Mouse (Mus musculus): ENCODE results near the gene Zfp445. TPM values are rescaled to one million over a fixed set of nuclear protein-coding genes. Genes with fewer than 3 reads are reported as not detected.

Zfp445 gene
- total and polyA plus RNA-seq, 2 experiments from 2014 or later: 24.6 to 51.3 TPM

DNA sequence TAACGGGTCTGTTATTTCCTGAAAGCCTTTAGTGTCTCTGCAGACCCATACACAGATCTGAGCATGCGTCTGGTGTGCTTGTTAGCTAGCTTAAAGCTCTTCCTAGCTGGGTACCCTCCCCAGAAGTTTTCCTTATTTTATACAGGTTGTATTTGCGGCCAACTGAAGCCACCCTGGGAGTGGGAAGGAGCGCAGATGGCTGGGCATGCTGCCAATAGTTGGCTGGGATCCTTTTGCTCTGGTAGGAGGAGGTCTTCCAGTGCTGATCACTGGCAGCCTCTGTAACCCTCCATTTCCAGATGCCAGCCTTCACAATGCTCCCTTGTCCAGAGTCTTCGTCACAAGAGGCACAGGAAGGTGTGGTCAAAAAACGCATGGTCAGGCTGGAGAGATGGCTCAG, 29.0 kb downstream of the Zfp445 start:
- H3K9ac ChIP-seq (replicated peaks; ENCODE audit: low read depth, low read length): no peak overlapping the region
- H3K9me3 ChIP-seq (replicated peaks; ENCODE audit: control insufficient read depth, low read length): no peaks in the 10 kb centered on the region
- peak overlapping the region; percentile 51 for H3K27ac ChIP-seq (ENCODE audit: low read depth)
- H3K27me3 ChIP-seq (ENCODE audit: control insufficient read depth, insufficient read depth, low read length): no peaks in the 10 kb centered on the region
- no peak overlapping the region for H3K4me2 ChIP-seq (ENCODE audit: low read depth, low read length)
- no peak overlapping the region for H3K4me3 ChIP-seq (ENCODE audit: low read depth, low read length)
- H3K4me1 ChIP-seq (ENCODE audit: control insufficient read depth, insufficient read depth): peaks cover 9% of the 10 kb centered on the region; the same call in 1 of the 2 replicates
- TF ChIP-seq EP300 (IDR thresholded peaks at IDR 0.05; ENCODE audit: low read depth) (no peak), CTCF (IDR thresholded peaks at IDR 0.05; ENCODE audit: low read depth) (no peak)
- 0 out of 2 replicates have a peak, but pooled peaks cover 13% of the 10 kb centered on the region for H3K36me3 ChIP-seq (replicated peaks; ENCODE audit: control insufficient read depth, insufficient read depth, low read length)
- DNase-seq (ENCODE audit: low spot score): peak; percentile 61
- 21% methylated on average over 6 of the region's 6 CpGs for WGBS
- peak; percentile 74 for ATAC-seq (ENCODE audit: insufficient read depth, low read depth)

DNA sequence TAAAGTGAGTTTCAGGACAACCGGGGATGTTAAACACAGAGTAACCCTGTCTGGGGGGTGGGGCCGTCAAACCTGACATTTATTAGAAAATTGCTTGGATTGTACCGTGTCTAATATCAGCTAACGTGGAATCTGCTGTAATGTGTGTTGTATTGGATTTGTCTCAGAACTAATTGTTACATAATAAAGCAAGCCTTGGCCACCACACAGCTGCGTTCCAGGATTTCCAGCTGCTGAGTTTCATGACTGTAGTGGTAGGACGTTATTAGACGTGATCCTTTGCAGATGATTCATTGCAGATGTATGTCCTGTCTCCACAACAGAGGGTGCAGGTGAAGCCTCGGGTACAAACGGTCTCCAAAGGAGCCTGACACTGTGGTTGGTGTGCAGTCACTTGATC, 29.7 kb downstream of the Zfp445 start:
- 75% methylated on average over 9 of the region's 9 CpGs for WGBS
- TF ChIP-seq CTCF (IDR thresholded peaks at IDR 0.05; ENCODE audit: low read depth) (no peak), EP300 (IDR thresholded peaks at IDR 0.05; ENCODE audit: low read depth) (no peak)
- H3K27me3 ChIP-seq (ENCODE audit: control insufficient read depth, insufficient read depth, low read length): no peaks in the 10 kb centered on the region
- no peak overlapping the region; the same call in 1 of the 2 replicates for H3K27ac ChIP-seq (ENCODE audit: low read depth)
- DNase-seq (ENCODE audit: low spot score) (no peak), ATAC-seq (ENCODE audit: insufficient read depth, low read depth) (no peak)
- no peak overlapping the region for H3K4me2 ChIP-seq (ENCODE audit: low read depth, low read length)
- peaks cover 9% of the 10 kb centered on the region; the same call in 1 of the 2 replicates for H3K4me1 ChIP-seq (ENCODE audit: control insufficient read depth, insufficient read depth)
- H3K9me3 ChIP-seq (replicated peaks; ENCODE audit: control insufficient read depth, low read length): no peaks in the 10 kb centered on the region
- no peak overlapping the region for H3K4me3 ChIP-seq (ENCODE audit: low read depth, low read length)
- H3K36me3 ChIP-seq (replicated peaks; ENCODE audit: control insufficient read depth, insufficient read depth, low read length): 0 out of 2 replicates have a peak, but pooled peaks cover 13% of the 10 kb centered on the region
- H3K9ac ChIP-seq (replicated peaks; ENCODE audit: low read depth, low read length): no peak overlapping the region

DNA sequence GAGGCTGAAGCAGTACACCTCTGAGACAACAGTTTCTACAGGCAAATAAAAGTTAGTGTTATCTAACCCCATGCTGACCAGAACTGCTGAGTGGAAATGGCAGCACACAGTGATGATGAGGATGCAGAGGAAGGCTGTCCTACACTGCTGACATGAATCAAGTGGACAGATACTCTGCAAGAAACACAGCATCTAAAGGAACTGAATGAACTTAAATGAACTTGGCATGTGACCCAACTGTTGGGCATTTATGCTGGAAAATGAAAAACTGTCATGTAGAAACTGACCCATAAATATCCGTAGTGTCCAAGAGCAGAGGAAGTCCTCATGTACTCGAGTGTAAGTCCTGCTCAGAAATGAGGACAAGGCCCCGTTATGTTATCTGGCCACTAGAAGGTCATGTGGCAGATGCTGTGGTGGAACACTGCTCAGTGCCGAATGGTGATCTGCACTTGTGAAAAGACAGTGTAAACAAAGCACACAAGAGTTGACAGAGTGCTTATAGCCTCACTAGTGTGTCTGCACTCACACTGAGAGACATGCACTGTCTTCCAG, 35.9 kb downstream of the Zfp445 start:
- Histone ChIP-seq H3K27me3 (ENCODE audit: control insufficient read depth, insufficient read depth, low read length) (no peaks in the 10 kb centered on the region), H3K4me1 (ENCODE audit: control insufficient read depth, insufficient read depth) (no peaks in the 10 kb centered on the region), H3K9ac (replicated peaks; ENCODE audit: low read depth, low read length) (no peak overlapping the region), H3K9me3 (replicated peaks; ENCODE audit: control insufficient read depth, low read length) (no peaks in the 10 kb centered on the region), H3K4me3 (ENCODE audit: low read depth, low read length) (no peak overlapping the region), H3K27ac (ENCODE audit: low read depth) (no peak overlapping the region), H3K4me2 (ENCODE audit: low read depth, low read length) (no peak overlapping the region), H3K36me3 (replicated peaks; ENCODE audit: control insufficient read depth, insufficient read depth, low read length) (peaks cover 50% of the 10 kb centered on the region)
- ATAC-seq (ENCODE audit: insufficient read depth, low read depth): no peak
- no peak for DNase-seq (ENCODE audit: low spot score)
- WGBS: 49% methylated on average over 4 of the region's 4 CpGs
- TF ChIP-seq CTCF (IDR thresholded peaks at IDR 0.05; ENCODE audit: low read depth) (no peak), EP300 (IDR thresholded peaks at IDR 0.05; ENCODE audit: low read depth) (no peak)

DNA sequence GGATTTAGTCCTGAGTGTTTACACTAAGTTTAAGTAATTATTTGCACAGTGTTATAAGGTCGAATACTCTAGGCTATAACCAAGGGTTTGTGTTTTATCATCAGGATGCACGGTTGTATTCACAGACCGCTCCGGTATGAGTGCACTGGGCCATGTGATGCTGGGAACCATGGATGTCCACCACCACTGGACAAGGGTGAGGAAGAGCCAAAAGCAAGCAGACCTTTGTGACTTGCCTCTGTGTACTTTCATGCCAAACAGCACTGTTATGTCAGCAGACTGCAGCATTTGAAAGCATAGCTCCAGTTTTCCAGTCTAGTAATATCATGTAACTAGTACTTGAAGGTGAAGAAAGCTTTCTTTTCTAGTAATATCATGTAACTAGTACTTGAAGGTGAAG, 39.1 kb downstream of the Zfp445 start:
- DNase-seq (ENCODE audit: low spot score) (no peak), ATAC-seq (ENCODE audit: insufficient read depth, low read depth) (no peak)
- H3K9me3 ChIP-seq (replicated peaks; ENCODE audit: control insufficient read depth, low read length): no peaks in the 10 kb centered on the region
- H3K27me3 ChIP-seq (ENCODE audit: control insufficient read depth, insufficient read depth, low read length): no peaks in the 10 kb centered on the region
- peaks cover 51% of the 10 kb centered on the region for H3K36me3 ChIP-seq (replicated peaks; ENCODE audit: control insufficient read depth, insufficient read depth, low read length)
- TF ChIP-seq CTCF (IDR thresholded peaks at IDR 0.05; ENCODE audit: low read depth): no peak
- TF ChIP-seq EP300 (IDR thresholded peaks at IDR 0.05; ENCODE audit: low read depth): no peak
- H3K4me3 ChIP-seq (ENCODE audit: low read depth, low read length): no peak overlapping the region
- 83% methylated on average over 4 of the region's 4 CpGs for WGBS
- no peak overlapping the region for H3K9ac ChIP-seq (replicated peaks; ENCODE audit: low read depth, low read length)
- H3K4me2 ChIP-seq (ENCODE audit: low read depth, low read length): no peak overlapping the region
- no peak overlapping the region for H3K27ac ChIP-seq (ENCODE audit: low read depth)
- H3K4me1 ChIP-seq (ENCODE audit: control insufficient read depth, insufficient read depth): no peaks in the 10 kb centered on the region

DNA sequence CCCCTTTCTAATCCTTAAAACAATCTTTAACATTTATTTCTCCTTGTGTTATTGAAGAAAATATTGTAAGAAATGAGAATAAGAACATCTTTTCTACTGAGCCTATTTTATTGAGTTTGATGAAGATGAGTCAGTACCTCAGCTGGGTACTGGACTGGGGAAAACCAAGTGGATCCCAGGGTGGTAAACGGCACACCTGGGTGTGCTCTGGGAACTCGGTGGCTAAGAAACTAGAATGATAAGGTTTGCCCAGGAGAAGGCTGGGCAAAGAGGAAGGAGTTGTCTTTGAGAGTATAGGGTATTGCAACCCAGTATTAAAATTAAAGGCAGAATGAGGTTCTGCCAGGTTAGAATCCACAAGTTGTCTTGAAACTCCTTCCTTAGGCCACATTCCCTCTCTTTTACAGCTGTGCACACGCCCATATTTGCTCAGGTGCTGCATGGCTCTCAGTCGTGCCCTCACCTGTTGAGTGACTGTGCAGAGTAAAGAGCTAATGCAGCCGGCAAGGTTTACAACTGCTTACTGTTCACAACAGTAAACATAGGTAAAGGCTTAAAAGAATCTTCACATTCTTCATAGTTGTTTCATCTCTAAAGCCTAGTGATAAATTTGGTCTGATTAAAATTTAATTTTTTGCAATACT, 42.3 kb downstream of the Zfp445 start:
- no peak for DNase-seq (ENCODE audit: low spot score)
- H3K27ac ChIP-seq (ENCODE audit: low read depth): no peak overlapping the region
- TF ChIP-seq EP300 (IDR thresholded peaks at IDR 0.05; ENCODE audit: low read depth) (no peak), CTCF (IDR thresholded peaks at IDR 0.05; ENCODE audit: low read depth) (no peak)
- no peaks in the 10 kb centered on the region for H3K4me1 ChIP-seq (ENCODE audit: control insufficient read depth, insufficient read depth)
- no peaks in the 10 kb centered on the region for H3K9me3 ChIP-seq (replicated peaks; ENCODE audit: control insufficient read depth, low read length)
- no peak overlapping the region for H3K4me2 ChIP-seq (ENCODE audit: low read depth, low read length)
- H3K9ac ChIP-seq (replicated peaks; ENCODE audit: low read depth, low read length): no peak overlapping the region
- H3K4me3 ChIP-seq (ENCODE audit: low read depth, low read length): no peak overlapping the region
- peaks cover 66% of the 10 kb centered on the region for H3K36me3 ChIP-seq (replicated peaks; ENCODE audit: control insufficient read depth, insufficient read depth, low read length)
- no peak for ATAC-seq (ENCODE audit: insufficient read depth, low read depth)
- no peaks in the 10 kb centered on the region for H3K27me3 ChIP-seq (ENCODE audit: control insufficient read depth, insufficient read depth, low read length)
- WGBS: 83% methylated on average over 5 of the region's 5 CpGs
